Mouse (Mus musculus) liver, adult 2 months (tissue): ENCODE measurements around the gene A430078G23Rik.

Source experiments
- CTCF ChIP-seq: fragments of 200-500 bp; IDR thresholded peaks from 2 replicates; pipeline ENCODE4 v1.5.1; 2011; ENCODE audit warnings: low read depth, low read length, control low read depth
- POLR2A ChIP-seq: fragments of 200-500 bp; IDR thresholded peaks from 2 replicates; pipeline ENCODE4 v1.6.1; 2011; ENCODE audit warnings: low read length, control low read depth; ENCODE audit not compliant: insufficient read depth; ENCODE audit errors: extremely low read depth

DNA sequence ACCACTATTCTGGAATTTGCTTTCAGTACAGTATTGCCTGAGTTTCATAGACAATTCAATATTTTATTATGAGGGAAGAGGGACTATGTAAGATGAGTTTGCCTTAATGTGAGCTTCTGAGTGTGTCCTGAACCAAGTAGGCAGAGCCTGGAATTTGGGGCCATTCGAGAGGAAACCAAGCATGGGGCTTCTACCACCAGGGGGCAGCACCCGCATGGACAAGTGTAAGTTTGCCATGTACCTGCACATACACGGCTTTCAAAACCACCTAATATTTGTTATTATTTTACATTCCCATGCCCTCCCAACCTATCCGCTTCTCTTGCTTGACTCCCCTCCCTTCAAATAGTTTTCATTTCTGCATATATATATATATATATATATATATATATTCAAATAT lies 4.8 kb downstream of the A430078G23Rik start:
- TF ChIP-seq POLR2A (no peak), CTCF (peak; percentile 92)
